Mouse (Mus musculus) MEL (cell line): ENCODE results near the gene Selenoh. TPM values are rescaled to one million over a fixed set of nuclear protein-coding genes. Genes with fewer than 3 reads are reported as not detected.

Experiments used
- DNase-seq: peaks from one replicate; pipeline ENCODE4 v3.0.0; 2011; ENCODE audit warnings: low read depth, low spot score
- H3K27ac ChIP-seq: 2 replicates; pipeline ENCODE4 v1.5.1; 2012; ENCODE audit warnings: low read depth, mild to moderate bottlenecking, control low read depth, low read length, moderate library complexity; ENCODE audit not compliant: control insufficient read depth
- H3K27me3 ChIP-seq, 2 experiments: fragments of 150-350 bp in 1 of 2; sonication (generic) in 1 of 2; 2 replicates each; pipeline ENCODE4 v1.6.1; 2012; ENCODE audit warnings: low read length in 2 of 2, mild to moderate bottlenecking in 2 of 2, improper control_type of control experiment in 1 of 2, moderate library complexity in 1 of 2; ENCODE audit not compliant: insufficient read depth in 2 of 2, control insufficient read depth in 1 of 2
- H3K36me3 ChIP-seq, 2 experiments: 2 replicates each; pipeline ENCODE4 v1.6.1; 2012 to 2014; ENCODE audit warnings: low read length in 2 of 2, improper control_type of control experiment in 1 of 2, inconsistent platforms in 1 of 2, mild to moderate bottlenecking in 1 of 2; ENCODE audit not compliant: insufficient read depth in 2 of 2, control insufficient read depth in 1 of 2
- H3K4me1 ChIP-seq, 2 experiments: fragments of 150-350 bp in 1 of 2; sonication (generic) in 1 of 2; 2 replicates each; pipeline ENCODE4 v1.6.1; 2012; ENCODE audit warnings: low read length in 2 of 2, improper control_type of control experiment in 1 of 2, mild to moderate bottlenecking in 1 of 2; ENCODE audit not compliant: insufficient read depth in 2 of 2, control insufficient read depth in 1 of 2
- H3K4me3 ChIP-seq, 2 experiments: fragments of 150-350 bp in 1 of 2; sonication (generic) in 1 of 2; 2 replicates each; pipeline ENCODE4 v1.5.1; 2012; ENCODE audit warnings: low read depth in 2 of 2, low read length in 2 of 2, mild to moderate bottlenecking in 2 of 2, moderate library complexity in 2 of 2, control low read depth in 1 of 2, improper control_type of control experiment in 1 of 2; ENCODE audit not compliant: control insufficient read depth in 1 of 2, insufficient read depth in 1 of 2
- H3K79me2 ChIP-seq: 2 replicates; pipeline ENCODE4 v1.6.1; 2012; ENCODE audit warnings: mild to moderate bottlenecking, low read length, moderate library complexity; ENCODE audit not compliant: control insufficient read depth, poor library complexity, insufficient read depth
- H3K9ac ChIP-seq: 2 replicates; pipeline ENCODE4 v1.6.1; 2012; ENCODE audit warnings: low read depth, mild to moderate bottlenecking, control low read depth, low read length, moderate library complexity; ENCODE audit not compliant: control insufficient read depth, poor library complexity, severe bottlenecking
- H3K9me3 ChIP-seq: fragments of 150-350 bp; sonication (generic); replicated peaks from 2 replicates; pipeline ENCODE4 v1.6.1; 2012; ENCODE audit warnings: mild to moderate bottlenecking, low read length, improper control_type of control experiment, moderate library complexity; ENCODE audit not compliant: insufficient read depth
- BHLHE40 ChIP-seq: IDR thresholded peaks from 2 replicates; pipeline ENCODE4 v1.6.1; 2012; ENCODE audit warnings: low read depth, mild to moderate bottlenecking, inconsistent platforms, low read length, improper control_type of control experiment, borderline replicate concordance
- CHD1 ChIP-seq: IDR thresholded peaks from 2 replicates; pipeline ENCODE4 v1.6.1; 2012; ENCODE audit warnings: low read depth, mild to moderate bottlenecking, inconsistent platforms, low read length, improper control_type of control experiment
- CTCF ChIP-seq, 3 experiments: IDR thresholded peaks in 2 of 3; conservative IDR thresholded peaks in 1 of 3; 2 replicates each; pipeline ENCODE4 v1.5.1; 2011 to 2012; ENCODE audit warnings: low read length in 3 of 3, low read depth in 2 of 3, mild to moderate bottlenecking in 2 of 3, improper control_type of control experiment in 1 of 3, inconsistent platforms in 1 of 3, mixed read lengths in 1 of 3, moderate library complexity in 1 of 3; ENCODE audit not compliant: control insufficient read depth in 1 of 3, insufficient read depth in 1 of 3, poor library complexity in 1 of 3, severe bottlenecking in 1 of 3
- E2F4 ChIP-seq: IDR thresholded peaks from 2 replicates; pipeline ENCODE4 v1.6.1; 2011; ENCODE audit warnings: low read depth, low read length, improper control_type of control experiment, borderline replicate concordance
- ELF1 ChIP-seq: IDR thresholded peaks from 2 replicates; pipeline ENCODE4 v1.6.1; 2014; ENCODE audit warnings: low read depth, mild to moderate bottlenecking, inconsistent platforms, low read length, improper control_type of control experiment, moderate library complexity
- EP300 ChIP-seq, 2 experiments: IDR thresholded peaks; 2 replicates each; pipeline ENCODE4 v1.6.1; 2011; ENCODE audit warnings: improper control_type of control experiment in 2 of 2, low read length in 2 of 2, low read depth in 1 of 2, mild to moderate bottlenecking in 1 of 2
- GABPA ChIP-seq: IDR thresholded peaks from 2 replicates; pipeline ENCODE4 v1.6.1; 2012; ENCODE audit warnings: low read depth, mild to moderate bottlenecking, inconsistent platforms, low read length, improper control_type of control experiment, moderate library complexity
- MAFK ChIP-seq: IDR thresholded peaks from 2 replicates; pipeline ENCODE4 v1.6.1; 2011; ENCODE audit warnings: low read depth, mild to moderate bottlenecking, low read length, improper control_type of control experiment, borderline replicate concordance
- MAZ ChIP-seq: IDR thresholded peaks from 2 replicates; pipeline ENCODE4 v1.6.1; 2012; ENCODE audit warnings: low read depth, mild to moderate bottlenecking, inconsistent platforms, low read length, improper control_type of control experiment
- MEF2A ChIP-seq: IDR thresholded peaks from 2 replicates; pipeline ENCODE4 v1.6.1; 2014; ENCODE audit warnings: low read depth, mild to moderate bottlenecking, inconsistent platforms, low read length, improper control_type of control experiment; ENCODE audit not compliant: poor library complexity, insufficient replicate concordance, severe bottlenecking; ENCODE audit errors: extremely low read depth
- MXI1 ChIP-seq: IDR thresholded peaks from 2 replicates; pipeline ENCODE4 v1.6.1; 2011; ENCODE audit warnings: mild to moderate bottlenecking, low read depth, low read length, improper control_type of control experiment
- MYB ChIP-seq: IDR thresholded peaks from 2 replicates; pipeline ENCODE4 v1.6.1; 2011; ENCODE audit warnings: mild to moderate bottlenecking, low read depth, low read length, improper control_type of control experiment
- NRF1 ChIP-seq: IDR thresholded peaks from 2 replicates; pipeline ENCODE4 v1.6.1; 2014; ENCODE audit warnings: low read depth, mild to moderate bottlenecking, inconsistent platforms, low read length, improper control_type of control experiment, moderate library complexity; ENCODE audit not compliant: poor library complexity, insufficient read depth, severe bottlenecking
- POLR2AphosphoS2 ChIP-seq: IDR thresholded peaks from 2 replicates; pipeline ENCODE4 v1.6.1; 2011; ENCODE audit warnings: low read length, improper control_type of control experiment
- POLR2AphosphoS5 ChIP-seq: IDR thresholded peaks from 2 replicates; pipeline ENCODE4 v1.6.1; 2012; ENCODE audit warnings: low read depth, borderline replicate concordance, mild to moderate bottlenecking, inconsistent platforms, low read length, moderate library complexity, mixed read lengths
- RAD21 ChIP-seq: IDR thresholded peaks from 2 replicates; pipeline ENCODE4 v1.6.1; 2011; ENCODE audit warnings: mild to moderate bottlenecking, low read depth, low read length, improper control_type of control experiment
- RCOR1 ChIP-seq: IDR thresholded peaks from 2 replicates; pipeline ENCODE4 v1.6.1; 2012; ENCODE audit warnings: low read depth, mild to moderate bottlenecking, inconsistent platforms, low read length, improper control_type of control experiment
- SIN3A ChIP-seq: IDR thresholded peaks from 2 replicates; pipeline ENCODE4 v1.6.1; 2012; ENCODE audit warnings: low read length, improper control_type of control experiment, inconsistent platforms
- TAL1 ChIP-seq: IDR thresholded peaks from 2 replicates; pipeline ENCODE4 v1.6.1; 2012; ENCODE audit warnings: mild to moderate bottlenecking, inconsistent platforms, low read length, moderate library complexity, mixed read lengths
- TBP ChIP-seq: IDR thresholded peaks from 2 replicates; pipeline ENCODE4 v1.8.0; 2011; ENCODE audit warnings: low read depth, low read length, improper control_type of control experiment
- TCF12 ChIP-seq: IDR thresholded peaks from 2 replicates; pipeline ENCODE4 v1.6.1; 2014; ENCODE audit warnings: low read depth, mild to moderate bottlenecking, inconsistent platforms, low read length, improper control_type of control experiment, moderate library complexity
- USF1 ChIP-seq: IDR thresholded peaks from 2 replicates; pipeline ENCODE4 v1.6.1; 2014; ENCODE audit warnings: low read depth, mild to moderate bottlenecking, inconsistent platforms, low read length, improper control_type of control experiment, moderate library complexity
- ZC3H11A ChIP-seq: IDR thresholded peaks from 2 replicates; pipeline ENCODE4 v1.6.1; 2012; ENCODE audit warnings: low read depth, mild to moderate bottlenecking, inconsistent platforms, low read length, improper control_type of control experiment
- ZMIZ1 ChIP-seq: IDR thresholded peaks from 2 replicates; pipeline ENCODE4 v1.6.1; 2012; ENCODE audit warnings: low read depth, mild to moderate bottlenecking, inconsistent platforms, low read length, improper control_type of control experiment, moderate library complexity
- ZNF384 ChIP-seq: IDR thresholded peaks from 2 replicates; pipeline ENCODE4 v1.6.1; 2012; ENCODE audit warnings: low read depth, mild to moderate bottlenecking, inconsistent platforms, low read length, improper control_type of control experiment
- polyA plus RNA-seq, 2 experiments: library from polyadenylated mRNA; stranded (reverse) in 1 of 2; unstranded in 1 of 2; fragments of >175 nt in 1 of 2; fragments of >200 nt in 1 of 2; gene quantifications; 2 replicates each; pipeline versions ENCODE4 v1.2.1 to v1.2.4; 2012; ENCODE audit warnings: low replicate concordance in 2 of 2, low read depth in 1 of 2; ENCODE audit not compliant: insufficient read length in 2 of 2, insufficient read depth in 1 of 2, missing spikeins in 1 of 2
- total RNA-seq: library from RNA; depleted of rRNA; stranded (reverse); fragments of 300-350 nt; gene quantifications from 2 replicates; pipeline ENCODE4 v1.2.3, GENCODE M21; 2012

The Selenoh gene
- total and polyA plus RNA-seq, 3 experiments, result 70.7 to 79.0 TPM; not detected in 1

DNA sequence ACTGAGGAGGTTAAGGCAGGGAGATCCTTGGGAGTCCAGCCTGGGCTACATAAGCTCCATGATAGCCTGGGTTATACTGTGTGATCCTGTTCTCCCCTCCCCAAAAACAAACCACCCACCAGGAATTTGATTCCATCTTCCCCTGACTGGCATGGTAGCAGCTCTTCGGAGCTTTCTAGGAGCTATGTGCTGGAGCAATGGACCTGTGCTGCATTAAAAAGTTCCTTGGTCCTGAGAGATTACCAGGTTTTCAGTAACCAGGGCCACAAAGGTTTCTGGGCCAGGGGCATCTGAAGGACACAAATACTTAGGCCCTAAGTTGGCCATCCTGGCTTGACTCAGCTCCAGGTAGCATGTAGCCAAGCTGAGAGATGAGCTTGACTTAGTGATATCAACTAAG, 38.6 kb downstream of the Selenoh start:
- Histone ChIP-seq H3K4me1 (peaks cover 21 to 22% of the 10 kb centered on the region in 2 experiments), H3K27me3 (no peaks in the 10 kb centered on the region), H3K36me3 (peaks cover 0 to 25% of the 10 kb centered on the region in 2 experiments; a peak in 2 of 4 replicates), H3K27ac (no peak overlapping the region), H3K4me3 (no peak overlapping the region), H3K9ac (no peak overlapping the region), H3K9me3 (no peaks in the 10 kb centered on the region), H3K79me2 (peaks cover 21% of the 10 kb centered on the region)
- no peak for TF ChIP-seq RAD21
- no peak for TF ChIP-seq RCOR1
- no peak for TF ChIP-seq BHLHE40
- TF ChIP-seq MYB, result no peak
- TF ChIP-seq NRF1, result no peak
- TF ChIP-seq ZMIZ1, result no peak
- TF ChIP-seq POLR2AphosphoS5, result no peak
- TF ChIP-seq MEF2A, result no peak
- no peak for TF ChIP-seq USF1
- no peak for TF ChIP-seq E2F4
- no peak for TF ChIP-seq ZC3H11A
- TF ChIP-seq MXI1, result no peak
- TF ChIP-seq TBP, result no peak
- TF ChIP-seq POLR2AphosphoS2, result no peak
- TF ChIP-seq EP300 (IDR thresholded peaks at IDR 0.05; ENCODE audit: low read depth in 1 of 2, low read length in 2 of 2), result no peak
- TF ChIP-seq MAZ, result no peak
- no peak for TF ChIP-seq ELF1
- TF ChIP-seq TCF12, result no peak
- no peak for DNase-seq

DNA sequence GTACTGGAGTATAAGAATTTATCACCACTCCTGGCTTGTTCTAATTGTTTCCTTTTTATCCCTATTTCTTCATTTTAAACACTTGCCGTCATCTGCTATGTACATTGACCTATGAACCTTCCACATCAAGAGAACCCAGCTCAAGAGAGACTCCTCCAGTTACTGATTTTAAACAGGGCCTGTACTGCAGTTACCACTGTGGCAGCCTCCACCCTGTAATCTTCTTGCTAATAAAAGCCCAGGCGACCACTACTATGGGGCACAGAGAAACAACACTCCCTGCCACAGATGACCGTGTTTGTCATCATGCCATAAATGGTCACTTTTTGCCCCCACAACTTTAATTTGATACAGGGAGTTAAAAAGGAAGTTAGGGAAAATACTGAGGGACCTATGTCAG, 43.5 kb downstream of the Selenoh start:
- TF ChIP-seq GABPA (no peak), MEF2A (no peak), TAL1 (no peak), ZC3H11A (no peak), RAD21 (no peak), RCOR1 (no peak), SIN3A (no peak), MAFK (no peak), ZNF384 (no peak), POLR2AphosphoS5 (no peak), EP300 (IDR thresholded peaks at IDR 0.05; ENCODE audit: low read depth in 1 of 2, low read length in 2 of 2) (no peak), CTCF (IDR thresholded peaks at IDR 0.05 in 2 of 3, conservative IDR thresholded peaks at IDR 0.05 in 1 of 3; ENCODE audit: control insufficient read depth in 1 of 3, insufficient read depth in 1 of 3, low read depth in 2 of 3, low read length in 3 of 3, poor library complexity in 1 of 3, severe bottlenecking in 1 of 3) (no peak), CHD1 (no peak)
- H3K27me3 ChIP-seq, result no peaks in the 10 kb centered on the region
- no peak overlapping the region for H3K4me3 ChIP-seq
- no peak overlapping the region for H3K9ac ChIP-seq
- peaks cover 0 to 20% of the 10 kb centered on the region in 2 experiments; a peak in 2 of 4 replicates for H3K36me3 ChIP-seq
- H3K27ac ChIP-seq, result no peak overlapping the region
- peaks cover 8 to 12% of the 10 kb centered on the region in 2 experiments; a peak in 3 of 4 replicates for H3K4me1 ChIP-seq
- peaks cover 10% of the 10 kb centered on the region; the same call in 1 of the 2 replicates for H3K79me2 ChIP-seq
- DNase-seq, result no peak
- H3K9me3 ChIP-seq, result no peaks in the 10 kb centered on the region
